Mouse (Mus musculus): ENCODE results near the gene Clcn1.

- TF ChIP-seq CTCF (IDR thresholded peaks at IDR 0.05; ENCODE audit: low read depth, low read length): no peak
- TF ChIP-seq POLR2A (IDR thresholded peaks at IDR 0.05; ENCODE audit: borderline replicate concordance, low read depth, low read length): no peak
These were observed 23.4 kb downstream of the Clcn1 start for GRCm38 (mm10) chr6:42309816-42310378.

Data from bone marrow macrophage, adult 2 months (primary cell).